Mouse (Mus musculus) adrenal gland, adult 18-20 months (tissue): ENCODE data around the gene Cdhr3. TPM values are rescaled to one million over a fixed set of nuclear protein-coding genes. Genes with fewer than 3 reads are reported as not detected.
A peak's percentile ranks its signal among the peaks of the same experiment; 100 is the strongest.
"Not testable (repeated sequence)": the region's sequence is repeated elsewhere in the genome, so short reads cannot be mapped to it uniquely, and the experiment has no call there.

Experiments
- DNase-seq, 2 experiments: peaks; one replicate each; pipeline ENCODE4 v3.0.0; 2021 to 2022; ENCODE audit warnings: low spot score in 2 of 2
- total RNA-seq, 2 experiments: library from RNA; stranded (reverse); gene quantifications; 1 replicate in 1 of 2; 2 replicates in 1 of 2; pipeline ENCODE4 v1.2.3; 2021

The Cdhr3 gene
- total RNA-seq, 2 experiments from 2014 or later: not detected

DNA sequence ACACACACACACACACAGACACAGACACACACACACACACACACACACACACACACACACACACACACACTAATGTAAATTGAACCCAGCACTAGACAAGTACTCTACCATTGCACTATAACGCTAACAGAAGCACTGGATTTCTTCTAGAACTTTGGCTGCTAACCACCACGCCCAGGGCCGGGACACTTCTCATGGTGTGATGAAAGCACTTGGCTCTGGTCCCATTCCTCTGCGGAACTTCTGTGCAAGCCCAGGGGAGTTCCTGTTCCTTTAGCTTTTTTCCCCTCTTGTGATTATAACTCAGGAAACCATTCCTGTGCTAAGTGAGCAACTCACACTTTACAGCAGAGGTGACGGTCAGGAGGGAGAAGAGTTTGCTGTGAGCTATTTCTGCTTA lies 9.3 kb downstream of the Cdhr3 start:
- peak in 1 of 2 experiments; percentile 47 for DNase-seq

DNA sequence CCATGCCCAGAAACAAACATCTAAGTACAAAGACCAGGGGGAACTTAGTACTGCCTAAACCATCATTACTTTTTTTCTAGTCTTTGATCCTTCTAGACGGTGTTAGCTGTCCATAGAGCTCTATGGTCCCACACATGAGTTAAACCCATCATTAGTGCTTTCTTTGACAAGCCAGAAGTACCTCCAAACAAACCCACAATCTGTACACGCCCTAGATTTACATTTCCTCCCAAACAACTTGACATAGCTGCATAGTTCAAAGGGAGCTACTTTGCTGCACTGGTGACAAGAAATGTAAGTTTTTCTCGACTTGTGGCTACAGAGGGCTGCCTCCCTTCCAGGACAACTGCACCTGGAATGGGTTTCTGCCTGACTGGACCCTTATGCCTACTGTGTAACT lies 16.4 kb downstream of the Cdhr3 start:
- DNase-seq: no peak

DNA sequence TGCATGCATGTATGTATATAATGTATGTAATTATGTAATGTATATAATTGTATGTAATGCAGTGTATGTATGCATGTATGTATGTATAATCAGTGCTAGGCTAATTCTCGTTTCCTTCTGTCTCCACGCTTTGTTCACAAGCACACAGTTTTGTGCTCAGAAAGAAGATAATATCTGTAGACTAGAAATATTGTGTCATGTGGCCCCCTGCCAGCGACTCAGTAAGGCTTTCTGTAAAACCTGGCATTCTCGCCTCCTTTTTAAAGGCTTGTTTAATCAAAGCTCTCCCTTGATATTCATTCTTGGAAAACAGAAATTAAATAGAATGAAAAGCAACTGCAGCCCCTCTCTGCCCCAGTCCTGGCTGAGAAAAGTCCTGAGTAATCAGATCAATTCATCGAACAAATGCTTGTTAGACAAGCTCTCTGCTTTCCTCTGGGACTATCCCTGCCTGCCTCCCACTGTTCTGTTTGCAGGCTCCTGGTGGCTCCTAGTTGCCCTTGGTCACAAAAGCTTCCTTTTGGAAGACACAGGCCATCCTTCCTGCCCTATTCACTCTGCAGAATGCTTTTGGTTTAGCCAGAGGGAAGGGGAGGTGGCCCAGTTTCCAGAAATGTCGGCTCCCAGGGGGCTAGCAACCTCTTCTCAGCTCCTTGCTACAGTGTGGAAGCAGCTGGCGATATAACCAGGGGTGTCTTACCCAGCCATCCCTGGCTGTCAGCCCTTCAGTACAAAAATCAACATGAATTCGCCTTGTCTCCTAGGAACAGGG lies 20.6 kb downstream of the Cdhr3 start:
- no peak for DNase-seq

DNA sequence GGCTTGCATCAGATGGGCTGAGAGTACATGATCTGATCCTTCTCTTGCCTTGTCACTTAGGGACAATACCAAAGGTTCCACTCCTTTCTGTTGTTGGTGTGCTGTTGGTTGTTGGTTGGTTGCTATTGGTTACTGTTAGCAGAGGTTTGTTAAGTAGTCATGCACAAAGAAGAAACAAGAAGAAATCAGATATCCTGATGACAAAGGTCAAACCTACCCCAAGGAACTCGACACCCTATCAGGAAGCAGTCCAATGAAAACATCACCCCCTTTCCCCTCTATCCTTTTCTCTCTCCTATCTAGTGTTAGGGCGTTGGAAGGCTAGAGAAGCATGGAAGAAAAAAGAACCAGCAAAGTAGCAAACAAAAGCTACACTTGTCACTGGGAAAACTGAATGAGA lies 23.7 kb downstream of the Cdhr3 start:
- no peak for DNase-seq

DNA sequence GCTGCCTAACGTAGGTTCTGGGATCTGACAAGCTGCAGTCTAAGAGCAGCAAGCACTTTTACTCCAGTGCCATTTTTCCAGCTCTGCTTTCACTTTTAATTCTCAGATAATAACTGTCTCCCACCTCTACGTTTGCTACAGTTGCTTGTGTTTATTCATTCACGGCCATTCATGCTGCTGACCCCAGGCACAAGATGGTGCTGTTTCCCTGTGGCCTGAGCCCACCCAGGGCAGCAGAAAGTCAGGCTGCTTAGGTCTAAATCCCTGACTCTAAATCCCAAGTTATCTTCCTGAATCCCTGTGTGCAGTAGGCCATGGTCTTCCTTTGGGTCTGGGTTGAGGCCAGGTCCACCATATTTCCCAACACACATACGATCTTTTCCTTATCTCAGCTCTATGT lies 26.3 kb downstream of the Cdhr3 start:
- no peak for DNase-seq

DNA sequence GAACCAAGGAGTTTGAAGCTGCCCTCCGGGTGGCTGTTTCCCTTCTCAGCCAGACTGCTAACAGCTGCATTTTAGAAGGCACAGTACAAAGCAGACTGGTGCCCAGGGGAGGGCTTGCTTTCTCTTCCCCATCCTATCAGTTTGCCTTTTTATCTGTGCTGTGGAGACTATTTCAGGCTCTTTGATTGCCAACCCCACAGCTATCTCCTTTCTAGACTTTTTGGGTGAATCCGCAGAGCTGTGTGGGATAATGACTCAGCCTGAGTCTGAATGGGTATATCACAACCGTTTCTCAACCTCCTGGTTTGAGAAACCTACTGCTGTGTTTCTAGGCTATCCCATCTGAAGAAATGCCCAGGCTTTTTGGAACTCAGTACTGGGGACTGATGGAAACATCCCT lies 27.5 kb downstream of the Cdhr3 start:
- DNase-seq: no peak

DNA sequence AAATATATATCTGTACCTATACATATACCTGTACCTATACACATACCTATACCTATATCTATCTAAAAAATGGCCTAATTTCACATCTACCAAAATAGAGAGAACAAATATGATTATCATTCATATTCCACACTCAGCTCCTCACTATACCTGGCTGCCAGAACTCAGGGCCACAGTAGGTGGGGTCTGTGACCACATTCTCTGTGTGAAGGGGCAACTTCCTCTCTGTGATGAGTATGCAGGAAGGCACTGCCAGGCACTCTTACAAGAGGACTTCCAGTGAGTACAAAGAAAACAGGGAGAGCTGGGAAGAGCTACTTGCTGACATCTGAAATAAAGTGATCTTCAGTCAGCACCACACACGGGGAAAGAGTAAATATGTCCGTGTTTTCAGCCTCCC lies 28.4 kb downstream of the Cdhr3 start:
- no peak for DNase-seq

DNA sequence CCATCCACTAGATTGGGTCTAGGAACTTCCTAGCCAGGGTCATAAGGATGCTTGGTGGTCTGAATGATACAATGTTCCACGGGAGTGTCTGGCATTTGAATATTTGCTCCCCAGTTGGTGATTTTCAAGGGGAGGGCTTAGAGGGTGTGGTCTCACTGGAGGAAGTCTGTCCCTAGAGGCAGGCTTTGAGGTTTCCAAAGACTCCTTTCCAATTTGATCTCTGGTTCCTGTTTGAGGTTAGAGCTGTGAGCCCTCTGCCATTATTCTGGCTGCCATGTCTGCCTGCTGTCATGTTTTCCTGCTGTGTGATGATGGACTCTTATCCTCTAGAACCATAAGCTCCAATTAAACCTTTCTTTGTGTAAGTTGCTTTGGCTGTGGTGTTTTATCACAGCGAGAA lies 29.4 kb downstream of the Cdhr3 start:
- DNase-seq: no peak

DNA sequence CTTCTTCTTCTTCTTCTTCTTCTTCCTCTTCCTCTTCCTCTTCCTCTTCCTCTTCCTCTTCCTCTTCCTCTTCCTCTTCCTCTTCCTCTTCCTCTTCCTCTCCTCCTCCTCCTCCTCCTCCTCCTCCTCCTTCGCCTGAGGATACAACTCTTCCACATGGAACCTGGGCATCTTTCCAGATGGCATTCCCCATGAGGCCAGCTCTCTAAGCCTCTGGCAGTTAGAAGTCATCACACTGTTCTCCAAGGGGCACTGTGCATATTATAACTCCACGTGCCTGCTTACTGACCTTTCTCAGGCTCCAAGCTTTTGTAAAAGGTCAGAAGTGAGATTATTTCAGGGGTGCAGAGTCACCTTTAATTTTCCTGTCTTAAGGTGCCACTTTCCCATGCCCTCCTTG lies 30.3 kb downstream of the Cdhr3 start:
- not testable (repeated sequence) for DNase-seq

DNA sequence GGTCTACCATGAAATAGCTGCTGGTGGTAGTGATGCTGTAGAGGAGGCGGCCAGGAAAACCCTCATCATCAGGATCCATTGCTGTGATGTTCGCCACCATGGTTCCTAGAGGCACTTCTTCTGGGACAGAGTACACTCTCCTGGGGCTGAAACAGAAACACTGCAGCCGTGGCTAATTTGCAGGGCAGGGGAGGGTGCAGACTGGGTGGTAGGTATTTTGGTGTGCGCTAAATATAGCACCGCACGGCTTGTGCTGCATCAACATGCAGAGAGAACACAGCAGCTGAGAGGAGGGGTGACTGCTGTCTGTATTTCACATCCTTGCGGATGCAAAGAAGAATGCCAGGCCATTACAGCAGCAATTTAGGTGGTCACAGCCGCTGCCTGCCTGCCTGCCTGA lies 31.0 kb downstream of the Cdhr3 start:
- DNase-seq: no peak

DNA sequence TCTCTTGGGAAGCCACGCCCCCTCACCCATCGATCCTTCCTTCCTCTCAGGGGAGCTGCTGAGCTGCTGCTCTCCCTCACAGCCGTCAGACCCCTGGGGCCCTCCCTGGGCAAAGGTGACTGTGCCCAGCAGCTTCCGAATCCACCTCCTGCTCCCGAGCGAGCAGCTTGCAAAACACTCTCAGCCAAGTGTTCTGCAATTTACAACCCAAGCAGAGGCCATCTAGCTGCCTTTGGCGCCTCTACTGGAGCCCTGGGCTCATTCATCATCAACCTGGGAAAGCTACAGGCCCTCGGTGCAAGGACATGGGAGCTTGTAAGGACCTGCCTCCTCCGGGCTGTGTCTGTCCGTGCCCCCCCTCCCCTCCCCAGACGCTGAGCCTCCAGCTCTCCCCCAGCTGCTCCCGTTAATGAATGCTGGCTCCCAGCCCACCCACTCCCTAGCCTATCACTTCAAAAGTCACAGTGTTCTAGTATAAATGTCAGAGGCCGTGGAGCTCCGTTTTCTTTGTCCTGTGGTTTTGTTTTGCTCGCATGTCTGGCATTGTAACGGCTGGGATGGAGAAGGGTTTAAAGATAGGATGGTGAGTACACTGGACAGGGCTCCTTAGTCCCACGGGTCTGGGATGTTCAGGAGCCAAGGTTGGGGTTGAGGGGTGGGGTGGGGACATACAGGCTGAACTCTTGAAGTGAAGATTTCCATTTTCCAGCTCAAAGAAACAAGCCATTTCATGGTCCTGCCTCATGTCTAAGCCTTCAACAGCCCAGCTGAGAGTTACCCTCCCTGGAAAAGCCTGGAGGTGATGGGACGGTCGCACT lies 35.2 kb downstream of the Cdhr3 start:
- peak; percentile 33 to 40 for DNase-seq

DNA sequence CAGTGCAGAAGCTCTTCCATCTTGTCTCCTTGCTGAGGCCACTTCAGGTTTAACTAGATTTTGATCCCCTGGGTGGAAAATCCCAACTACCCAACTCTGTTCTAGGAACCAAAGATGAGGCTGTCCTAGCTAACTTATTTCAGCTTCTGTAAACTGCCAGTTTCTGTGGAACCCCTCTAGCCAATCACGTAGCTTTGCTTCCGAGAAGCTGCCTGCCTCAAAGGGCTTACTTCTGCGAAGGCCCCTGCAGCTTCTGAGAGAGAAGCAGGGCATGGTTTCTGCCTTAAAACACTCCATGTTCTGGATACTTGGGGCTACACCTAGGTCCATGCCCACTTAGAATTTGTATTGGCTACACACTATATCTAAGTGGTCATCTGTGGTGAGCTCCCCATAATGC lies 36.1 kb downstream of the Cdhr3 start:
- DNase-seq: no peak

DNA sequence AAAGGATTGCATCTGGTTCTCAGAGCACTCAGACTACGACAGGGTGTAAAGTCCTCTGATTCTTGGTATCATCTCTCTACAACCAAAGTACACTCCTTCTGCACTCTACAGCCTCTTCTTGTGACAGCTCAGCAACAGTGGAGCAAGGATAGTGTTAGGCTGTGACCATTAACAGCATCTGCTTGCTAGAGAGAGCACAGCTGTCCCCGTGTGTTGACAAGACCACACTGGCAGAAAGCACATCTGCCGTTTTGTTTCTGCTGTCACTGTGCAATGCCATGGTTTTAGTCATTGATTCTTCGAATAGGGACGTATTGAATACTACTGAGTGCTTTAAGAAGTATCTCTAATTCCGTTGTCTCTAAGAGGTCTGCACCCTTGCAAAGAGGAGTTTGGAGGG lies 36.6 kb downstream of the Cdhr3 start:
- no peak for DNase-seq

DNA sequence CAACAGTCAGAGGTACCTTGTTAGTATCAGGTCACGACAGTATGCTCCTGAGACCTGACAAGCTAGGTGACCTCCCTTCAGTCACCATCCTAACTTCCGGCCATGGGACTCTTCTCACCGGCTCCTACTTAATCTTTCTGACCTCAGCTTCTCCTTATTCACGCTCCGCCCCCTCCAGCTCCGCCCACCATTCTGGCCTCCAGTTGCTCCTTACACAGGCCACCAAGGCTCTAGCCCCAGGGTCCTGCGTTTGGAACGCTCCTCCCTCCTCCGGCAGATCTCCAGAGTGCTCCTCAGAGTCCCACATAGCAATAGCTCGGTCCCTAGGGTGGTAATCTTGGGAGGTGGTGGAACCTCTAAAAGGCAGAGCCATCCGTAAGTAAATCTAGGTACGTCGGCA lies 38.9 kb downstream of the Cdhr3 start:
- no peak for DNase-seq

DNA sequence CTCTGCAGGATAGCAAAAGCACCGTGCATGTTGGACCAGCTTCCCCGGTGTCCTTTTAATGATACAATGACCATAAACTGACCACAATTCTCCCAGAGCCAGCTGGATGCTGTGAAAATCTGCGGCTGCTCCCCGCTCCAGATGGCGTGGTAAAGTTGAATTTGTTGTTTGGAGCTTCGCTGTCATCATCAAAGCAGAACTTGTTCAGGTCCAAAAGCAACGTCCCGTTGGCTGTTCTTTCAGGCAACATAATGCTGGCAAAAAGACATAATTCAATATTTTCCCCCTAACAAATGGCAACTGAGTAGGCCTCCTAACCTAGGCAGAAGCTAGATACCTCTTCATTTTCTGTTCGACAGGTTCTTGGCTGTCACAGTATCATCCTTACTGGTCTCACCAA lies 39.4 kb downstream of the Cdhr3 start:
- no peak for DNase-seq

DNA sequence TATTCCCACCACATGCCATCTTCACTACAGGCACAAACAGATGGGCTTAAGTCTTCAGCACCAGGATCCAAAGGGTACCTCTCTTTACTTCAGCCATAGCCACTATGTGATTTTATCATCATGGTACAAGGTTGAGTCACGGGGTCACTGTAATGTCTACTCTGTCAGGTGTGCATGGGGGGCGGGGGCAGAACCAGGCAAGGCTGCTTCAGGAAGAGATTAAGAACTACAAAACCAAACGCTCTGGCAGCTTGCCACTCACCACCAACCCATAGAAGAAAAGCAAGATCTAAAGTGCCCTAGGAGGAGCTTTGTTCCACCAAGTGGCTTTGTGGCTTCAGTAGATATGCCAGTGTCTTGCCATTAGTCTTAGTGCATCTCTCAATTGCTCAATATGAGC lies 44.3 kb downstream of the Cdhr3 start:
- no peak for DNase-seq

DNA sequence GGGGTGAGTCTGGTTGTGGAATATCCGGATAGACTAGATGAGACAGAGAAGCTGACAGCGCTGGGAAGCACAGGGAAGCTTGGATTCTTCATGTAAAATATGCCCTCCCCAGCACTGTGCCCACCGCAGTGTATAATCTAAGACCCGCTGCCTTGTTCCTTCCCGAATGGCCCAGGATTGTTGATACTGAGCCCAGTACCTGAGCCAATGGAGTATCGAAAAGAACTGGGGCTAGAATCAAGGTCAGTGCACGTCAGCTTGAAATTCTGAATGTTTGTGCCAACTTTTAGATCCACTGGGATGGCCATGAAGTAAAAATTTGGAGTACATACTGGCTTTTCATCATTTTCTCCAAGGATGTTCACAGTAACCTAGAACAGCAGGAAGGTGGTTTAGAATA lies 46.2 kb downstream of the Cdhr3 start:
- no peak for DNase-seq

DNA sequence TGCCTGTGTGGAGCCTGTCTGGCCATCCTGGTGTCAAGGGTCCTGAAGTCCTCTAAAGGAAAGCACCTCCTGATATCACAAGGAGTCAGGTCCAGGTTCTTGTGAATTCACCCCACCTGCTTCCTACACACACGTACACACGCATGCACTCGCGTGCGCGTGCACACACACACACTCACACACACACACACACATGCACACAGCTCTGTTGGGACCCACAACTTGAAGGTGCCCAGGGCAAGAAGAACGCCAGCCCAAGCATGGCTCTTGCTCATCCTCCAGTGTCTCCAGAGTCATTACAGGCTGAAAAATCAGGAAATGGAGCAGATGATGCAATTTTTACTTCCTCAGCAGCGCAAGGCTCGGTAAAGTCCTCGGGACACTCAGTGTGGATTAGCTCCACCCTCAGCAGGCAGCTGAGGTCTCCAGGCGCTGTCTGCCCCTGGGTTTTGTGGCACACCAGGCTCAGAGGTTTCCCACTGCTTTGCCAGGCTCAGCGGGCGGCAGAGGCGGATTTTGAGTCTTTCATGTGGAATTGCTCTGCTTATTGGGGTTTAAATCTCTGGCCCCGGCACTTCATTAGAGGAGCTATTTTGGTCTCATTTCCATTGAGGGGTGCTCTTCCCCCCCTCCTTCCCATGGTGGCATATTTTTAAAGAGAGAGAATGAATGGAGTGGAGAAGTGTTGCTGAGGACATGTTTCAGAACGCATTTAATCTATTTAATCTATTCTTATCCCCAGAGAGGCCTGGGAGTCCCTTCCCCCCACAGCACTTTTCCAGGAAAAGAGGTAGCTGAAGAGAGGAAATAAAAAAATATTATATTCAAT lies 46.9 kb downstream of the Cdhr3 start:
- peak in 1 of 2 experiments; percentile 31 for DNase-seq

DNA sequence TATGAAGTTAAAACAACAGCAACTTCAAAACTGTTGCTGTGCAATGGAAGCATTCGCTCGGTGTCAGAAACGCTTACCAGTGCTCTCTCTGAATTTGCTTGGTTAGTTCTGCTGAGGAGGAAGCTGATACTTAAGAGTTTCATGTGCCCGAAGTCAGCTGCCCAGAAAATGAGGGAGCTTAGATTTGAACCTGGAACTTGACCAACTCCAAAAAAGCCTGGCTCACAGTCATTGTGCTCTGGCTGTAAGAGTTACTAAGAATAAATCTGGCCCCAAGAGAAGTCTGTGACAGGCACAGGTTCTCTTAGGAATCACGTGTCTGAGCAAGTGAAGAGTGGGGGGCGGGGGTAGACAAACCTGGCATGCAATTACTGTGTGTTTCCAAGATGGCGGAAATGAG lies 51.2 kb downstream of the Cdhr3 start:
- DNase-seq: no peak

DNA sequence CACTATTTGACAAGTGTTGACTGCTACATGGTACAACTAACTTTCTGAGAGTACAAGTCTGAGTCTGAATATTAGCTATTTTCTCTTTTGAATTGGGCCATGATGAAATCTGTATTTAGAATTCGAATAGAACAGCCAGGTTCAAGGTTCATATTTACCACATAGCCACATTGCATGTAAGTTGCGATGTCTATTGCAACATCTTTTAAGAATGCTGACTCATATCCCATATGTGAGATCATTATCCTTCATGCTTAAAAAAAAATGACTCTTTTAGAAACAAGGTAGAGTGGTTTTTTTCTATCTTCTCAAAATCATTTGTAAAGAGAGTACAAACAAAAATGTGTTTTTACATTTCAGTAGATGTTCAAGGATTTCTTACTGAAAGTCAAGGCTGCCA lies 51.9 kb downstream of the Cdhr3 start:
- DNase-seq: no peak

DNA sequence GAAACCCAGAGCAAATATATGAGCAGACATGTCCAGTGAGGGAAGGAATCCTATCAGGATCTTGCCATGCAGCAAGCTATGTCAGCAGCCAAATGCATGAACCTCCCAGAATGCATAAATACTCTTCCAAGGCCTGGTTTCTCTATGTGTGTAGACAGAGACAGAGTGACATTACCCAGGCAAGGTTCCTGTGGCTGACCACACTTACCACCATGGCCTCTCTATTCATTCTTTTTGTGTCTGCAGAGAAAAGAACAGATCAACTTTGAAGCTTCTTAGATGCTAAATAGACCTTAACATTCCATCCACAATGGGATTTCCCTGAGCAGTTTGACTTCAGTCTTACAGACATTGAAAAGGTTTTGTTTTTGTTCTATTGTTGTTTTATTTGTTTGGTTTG lies 54.0 kb downstream of the Cdhr3 start:
- DNase-seq: no peak
